Mouse (Mus musculus) liver, embryonic 15.5 days (tissue): ENCODE data around the gene Rps6ka2. TPM values are rescaled to one million over a fixed set of nuclear protein-coding genes. Genes with fewer than 3 reads are reported as not detected.

Source experiments
- ATAC-seq: fragments of 200-750 bp; cut with Nextera tagmentation; 2 replicates; pipeline ENCODE4 v1.8.0; 2017; ENCODE audit warnings: moderate number of reproducible peaks, mild to moderate bottlenecking, moderate library complexity; ENCODE audit not compliant: insufficient read depth
- H3K27ac ChIP-seq: fragments of 300-500 bp; sonication (generic); replicated peaks from 2 replicates; pipeline ENCODE4 v1.5.1; 2015; ENCODE audit warnings: mild to moderate bottlenecking, inconsistent platforms
- H3K27me3 ChIP-seq: fragments of 300-500 bp; sonication (generic); 2 replicates; pipeline ENCODE4 v1.6.1; 2015; ENCODE audit warnings: mild to moderate bottlenecking, inconsistent platforms
- H3K36me3 ChIP-seq: fragments of 300-500 bp; sonication (generic); replicated peaks from 2 replicates; pipeline ENCODE4 v1.6.1; 2015; ENCODE audit warnings: moderate library complexity, mild to moderate bottlenecking, inconsistent platforms
- H3K4me1 ChIP-seq: fragments of 300-500 bp; sonication (generic); replicated peaks from 2 replicates; pipeline ENCODE4 v1.6.1; 2015; ENCODE audit warnings: inconsistent platforms
- H3K4me2 ChIP-seq: fragments of 300-500 bp; sonication (generic); 2 replicates; pipeline ENCODE4 v1.6.1; 2015; ENCODE audit warnings: moderate library complexity, mild to moderate bottlenecking, inconsistent platforms
- H3K4me3 ChIP-seq: fragments of 300-500 bp; sonication (generic); replicated peaks from 2 replicates; pipeline ENCODE4 v1.5.1; 2015; ENCODE audit warnings: mild to moderate bottlenecking, inconsistent platforms
- H3K9ac ChIP-seq: fragments of 300-500 bp; sonication (generic); 2 replicates; pipeline ENCODE4 v1.6.1; 2015; ENCODE audit warnings: moderate library complexity, mild to moderate bottlenecking, inconsistent platforms
- H3K9me3 ChIP-seq: fragments of 300-500 bp; sonication (generic); replicated peaks from 2 replicates; pipeline ENCODE4 v1.6.1; 2016; ENCODE audit warnings: inconsistent platforms
- whole genome bisulfite sequencing: fragments of 180-500 bp; shearing (Covaris S2); methylation state at CpG from one replicate; pipeline ENCODE4 v1.1.7; 2015; ENCODE audit warnings: mixed read lengths; ENCODE audit not compliant: insufficient replicate concordance; 5-methylcytosine and 5-hydroxymethylcytosine counted together
- polyA plus RNA-seq: library from polyadenylated mRNA; unstranded; fragments of >200 nt; fragmentation: Nextera tagmentation; extraction: Ambion mirVana; gene quantifications from 2 replicates; pipeline ENCODE4 v1.2.1, GENCODE M21; 2015

Rps6ka2 gene
- polyA plus RNA-seq, 1 experiment from 2014 or later: 1.1 TPM

DNA sequence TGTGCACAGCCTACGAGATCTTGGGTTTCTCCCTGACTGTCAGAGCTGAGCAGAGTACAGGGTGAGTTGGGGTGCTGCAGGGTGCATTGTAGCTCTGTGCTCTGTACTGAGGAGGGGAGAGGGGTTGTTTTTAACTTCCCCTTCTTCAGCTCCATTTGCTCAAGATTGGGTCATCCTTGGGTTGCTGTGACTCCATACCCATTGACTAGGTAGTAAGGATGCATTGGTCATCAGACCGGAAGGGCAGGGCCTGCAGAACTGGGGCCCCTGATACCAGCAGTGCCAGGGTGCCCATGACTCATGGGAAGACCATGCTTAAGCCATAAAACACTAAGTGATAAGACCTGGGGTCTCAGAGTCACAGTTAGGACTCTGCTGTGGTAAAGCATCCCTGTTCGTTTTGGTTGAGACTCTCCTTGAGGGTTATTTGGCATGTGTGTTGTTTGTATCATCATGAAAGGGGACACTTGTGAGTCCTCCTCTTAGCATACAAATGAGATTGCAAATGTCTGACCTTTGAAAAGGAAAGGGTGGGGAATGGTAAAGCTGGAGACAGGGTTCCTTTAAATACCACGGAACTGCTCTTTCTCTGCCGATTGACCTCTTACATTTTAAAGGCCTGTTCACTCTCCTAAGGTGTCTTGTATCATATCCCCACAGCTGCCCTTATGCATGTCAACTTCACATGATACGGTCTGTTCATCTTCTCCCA lies 36.7 kb downstream of the Rps6ka2 start:
- no peak for ATAC-seq

DNA sequence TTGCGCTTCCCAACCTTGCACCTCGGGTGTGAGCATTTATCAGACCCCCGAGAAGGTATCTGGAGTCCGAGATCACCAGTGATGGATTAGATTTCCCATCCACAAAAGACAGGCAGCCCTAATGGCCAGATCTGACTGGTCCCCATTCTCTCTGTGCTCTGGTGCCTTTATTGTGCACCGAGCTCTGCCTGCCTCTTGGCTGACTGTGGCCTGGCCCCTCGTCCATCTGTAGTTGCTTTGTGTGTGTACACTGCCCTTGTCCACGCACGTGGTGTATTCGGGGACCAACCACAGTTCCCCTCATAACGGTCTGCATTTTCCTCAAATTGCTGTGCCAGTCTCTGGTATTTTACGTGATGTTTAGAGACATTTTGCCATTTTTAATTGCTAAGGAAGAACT lies 40.7 kb downstream of the Rps6ka2 start:
- ATAC-seq: no peak
- Histone ChIP-seq H3K9ac (no peak overlapping the region), H3K9me3 (no peaks in the 10 kb centered on the region), H3K36me3 (no peaks in the 10 kb centered on the region), H3K27ac (no peak overlapping the region), H3K4me2 (no peak overlapping the region), H3K4me3 (no peak overlapping the region), H3K4me1 (no peaks in the 10 kb centered on the region), H3K27me3 (no peaks in the 10 kb centered on the region)
- WGBS: 57% methylated on average over 11 of the region's 11 CpGs

More for the DNA sequence above, 36.7 kb downstream of the Rps6ka2 start:
- H3K27me3 ChIP-seq: no peaks in the 10 kb centered on the region
- H3K9me3 ChIP-seq: no peaks in the 10 kb centered on the region
- H3K27ac ChIP-seq: no peak overlapping the region
- no peaks in the 10 kb centered on the region for H3K4me1 ChIP-seq
- H3K4me2 ChIP-seq: no peak overlapping the region
- 60% methylated on average over 6 of the region's 6 CpGs for WGBS
- no peak overlapping the region for H3K4me3 ChIP-seq
- H3K36me3 ChIP-seq: no peaks in the 10 kb centered on the region
- no peak overlapping the region for H3K9ac ChIP-seq

DNA sequence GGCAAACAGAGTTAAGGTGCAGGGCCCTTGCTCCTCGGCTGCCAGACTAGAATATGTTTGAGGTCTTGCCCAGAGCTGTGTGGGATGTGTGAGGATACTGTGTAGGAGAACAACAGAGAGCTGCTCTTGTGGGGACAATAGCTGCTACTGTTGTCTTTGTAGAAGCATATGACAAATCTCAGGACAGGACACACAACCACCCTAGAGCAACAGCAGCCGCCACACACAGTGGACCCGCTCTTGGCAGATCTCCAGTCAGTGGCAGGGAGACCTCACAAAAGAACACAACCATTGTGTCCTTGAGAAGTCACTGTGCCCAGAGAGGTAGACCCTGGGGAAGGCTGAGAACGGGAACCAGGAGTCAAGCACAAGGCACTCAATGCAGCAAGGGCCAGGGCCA lies 42.0 kb downstream of the Rps6ka2 start:
- H3K4me3 ChIP-seq: no peak overlapping the region
- H3K9me3 ChIP-seq: no peaks in the 10 kb centered on the region
- no peak overlapping the region for H3K9ac ChIP-seq
- no peaks in the 10 kb centered on the region for H3K36me3 ChIP-seq
- no peaks in the 10 kb centered on the region for H3K4me1 ChIP-seq
- 55% methylated on average over 4 of the region's 4 CpGs for WGBS
- no peak overlapping the region for H3K27ac ChIP-seq
- ATAC-seq: no peak
- H3K27me3 ChIP-seq: no peaks in the 10 kb centered on the region
- H3K4me2 ChIP-seq: no peak overlapping the region

DNA sequence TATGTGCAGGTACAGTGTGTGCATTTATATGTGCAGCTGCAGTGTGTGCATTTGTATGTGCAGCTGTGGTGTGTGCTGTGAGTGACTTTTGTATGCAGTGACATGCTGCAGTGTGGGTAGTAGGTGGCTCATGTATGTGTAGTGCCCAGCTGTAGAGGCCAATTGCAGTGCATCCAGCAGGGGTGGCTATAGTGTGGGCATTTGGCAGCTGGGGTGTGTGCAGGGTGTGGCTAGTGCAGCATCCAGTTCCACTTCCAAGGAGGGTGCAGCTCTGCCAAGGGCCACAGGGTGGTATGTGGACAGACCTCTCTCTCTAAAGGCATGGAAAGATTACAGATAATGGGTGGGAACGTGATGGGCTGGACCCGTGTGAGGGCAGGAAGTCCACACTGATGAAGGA lies 43.3 kb downstream of the Rps6ka2 start:
- no peak overlapping the region for H3K4me2 ChIP-seq
- H3K27me3 ChIP-seq: no peaks in the 10 kb centered on the region
- 58% methylated on average over 2 of the region's 2 CpGs for WGBS
- H3K4me3 ChIP-seq: no peak overlapping the region
- no peak for ATAC-seq
- no peak overlapping the region for H3K27ac ChIP-seq
- no peaks in the 10 kb centered on the region for H3K36me3 ChIP-seq
- H3K4me1 ChIP-seq: no peaks in the 10 kb centered on the region
- H3K9ac ChIP-seq: no peak overlapping the region
- no peaks in the 10 kb centered on the region for H3K9me3 ChIP-seq

DNA sequence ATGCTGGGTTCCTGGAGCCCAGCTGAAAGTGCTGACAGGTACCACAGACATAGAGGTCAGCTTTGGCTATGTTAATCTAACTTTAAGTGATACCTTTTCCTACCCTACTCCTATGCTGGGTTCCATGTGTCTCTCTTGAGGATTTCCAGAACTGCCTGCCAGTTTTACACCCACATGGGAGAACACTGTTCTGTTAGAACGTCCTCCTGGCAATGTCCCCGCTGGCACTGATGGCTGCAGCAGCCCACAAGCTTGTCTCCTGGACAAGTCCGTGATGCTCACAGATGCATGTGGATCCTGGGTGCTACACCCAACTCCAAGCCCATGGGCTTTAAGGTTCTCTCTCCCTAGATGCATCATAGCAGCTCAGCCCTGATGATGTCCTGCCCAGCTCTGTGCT lies 44.1 kb downstream of the Rps6ka2 start:
- H3K36me3 ChIP-seq: no peaks in the 10 kb centered on the region
- H3K4me2 ChIP-seq: no peak overlapping the region
- 61% methylated on average over 3 of the region's 3 CpGs for WGBS
- no peak for ATAC-seq
- H3K9ac ChIP-seq: no peak overlapping the region
- H3K4me1 ChIP-seq: no peaks in the 10 kb centered on the region
- H3K9me3 ChIP-seq: no peaks in the 10 kb centered on the region
- no peaks in the 10 kb centered on the region for H3K27me3 ChIP-seq
- H3K27ac ChIP-seq: no peak overlapping the region
- H3K4me3 ChIP-seq: no peak overlapping the region

DNA sequence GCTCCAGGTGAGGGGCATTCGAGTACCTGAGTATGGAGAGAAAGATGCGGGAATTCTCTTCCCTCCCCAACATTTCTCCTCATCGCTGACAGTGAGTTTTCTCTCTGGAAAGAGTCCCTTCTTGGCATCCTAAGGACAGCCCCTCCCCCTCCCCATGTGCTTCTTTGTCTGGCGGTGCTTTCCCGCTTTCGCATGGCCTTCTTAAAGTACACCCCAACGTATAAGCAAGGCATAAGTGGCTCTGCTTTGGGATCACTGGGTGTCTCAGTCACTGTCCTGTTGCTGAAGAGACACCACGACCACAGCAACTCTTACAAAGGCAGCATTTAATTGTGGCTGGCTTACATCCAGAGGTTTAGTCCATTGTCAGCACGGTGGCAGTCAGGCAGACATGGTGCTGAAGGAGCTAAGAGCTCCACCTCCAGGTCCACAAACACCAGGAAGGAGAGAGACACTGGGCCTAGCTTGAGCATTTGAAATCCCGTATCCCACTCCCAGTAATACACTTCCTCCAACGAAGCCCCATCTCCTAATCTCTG lies 47.9 kb downstream of the Rps6ka2 start:
- Histone ChIP-seq H3K4me3 (no peak overlapping the region), H3K4me2 (no peak overlapping the region), H3K9ac (no peak overlapping the region), H3K9me3 (no peaks in the 10 kb centered on the region), H3K27ac (no peak overlapping the region), H3K4me1 (no peaks in the 10 kb centered on the region), H3K36me3 (no peaks in the 10 kb centered on the region), H3K27me3 (no peaks in the 10 kb centered on the region)
- ATAC-seq: no peak
- 60% methylated on average over 11 of the region's 11 CpGs for WGBS

DNA sequence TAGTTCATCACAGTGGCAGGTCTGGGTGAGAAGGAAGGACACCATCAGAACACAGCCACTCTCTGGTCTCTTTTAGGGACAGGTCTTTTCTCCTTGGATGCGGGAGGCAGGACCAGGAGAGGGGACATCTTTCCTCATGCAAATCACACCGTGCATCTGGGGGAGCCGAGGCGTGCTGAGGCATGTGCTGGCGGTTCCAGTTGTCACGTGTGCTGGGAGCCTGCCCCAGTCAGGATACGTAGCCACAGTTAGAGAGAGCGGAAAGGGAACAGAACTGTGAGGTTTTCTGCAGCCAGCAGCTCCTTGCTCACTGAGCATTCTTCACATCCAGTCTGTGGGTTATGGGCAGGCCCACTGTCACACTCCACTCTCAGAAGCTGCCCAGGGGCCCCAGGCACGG lies 48.5 kb downstream of the Rps6ka2 start:
- no peak overlapping the region for H3K4me2 ChIP-seq
- H3K9me3 ChIP-seq: no peaks in the 10 kb centered on the region
- no peak overlapping the region for H3K9ac ChIP-seq
- H3K27me3 ChIP-seq: no peaks in the 10 kb centered on the region
- no peak for ATAC-seq
- no peak overlapping the region for H3K27ac ChIP-seq
- 72% methylated on average over 9 of the region's 9 CpGs for WGBS
- H3K36me3 ChIP-seq: no peaks in the 10 kb centered on the region
- no peaks in the 10 kb centered on the region for H3K4me1 ChIP-seq
- H3K4me3 ChIP-seq: no peak overlapping the region

DNA sequence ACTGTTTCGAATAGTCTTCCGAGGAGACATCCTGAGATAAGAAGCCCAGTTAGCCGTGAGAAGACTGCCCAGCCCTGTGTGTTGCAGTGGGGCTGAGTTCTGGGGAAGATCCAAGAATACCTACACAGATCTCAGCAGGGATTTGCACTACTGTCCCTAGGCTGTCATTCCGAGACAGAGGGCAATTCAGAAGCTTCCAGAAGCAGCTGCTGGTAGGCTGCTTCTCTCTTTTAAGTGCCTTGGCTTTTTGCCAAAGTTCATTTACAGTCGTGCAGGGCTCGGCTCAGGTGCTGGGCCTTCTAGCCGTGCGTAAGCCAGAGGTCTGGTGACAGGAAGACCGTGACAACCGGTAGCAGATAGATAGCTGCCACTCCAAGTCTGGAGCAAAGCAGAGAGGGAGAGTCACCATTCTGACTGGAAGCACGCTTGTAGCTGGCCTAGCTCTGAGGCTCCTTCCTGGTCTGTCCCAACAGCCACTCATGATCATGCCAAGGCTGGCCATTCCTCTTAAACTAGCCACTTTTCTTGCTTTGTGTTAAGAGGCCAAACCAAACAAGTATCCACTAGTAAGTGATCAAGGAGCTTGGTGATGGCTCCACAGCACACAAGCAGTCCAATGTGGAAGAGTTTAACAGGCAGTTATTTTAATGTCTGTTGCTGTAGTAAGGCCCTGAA lies 49.3 kb downstream of the Rps6ka2 start:
- ATAC-seq: no peak
- H3K4me3 ChIP-seq: no peak overlapping the region
- H3K4me1 ChIP-seq: no peaks in the 10 kb centered on the region
- WGBS: 41% methylated on average over 11 of the region's 11 CpGs
- H3K9ac ChIP-seq: no peak overlapping the region
- H3K27me3 ChIP-seq: no peaks in the 10 kb centered on the region
- H3K27ac ChIP-seq: no peak overlapping the region
- H3K36me3 ChIP-seq: no peaks in the 10 kb centered on the region
- H3K9me3 ChIP-seq: no peaks in the 10 kb centered on the region
- no peak overlapping the region for H3K4me2 ChIP-seq

DNA sequence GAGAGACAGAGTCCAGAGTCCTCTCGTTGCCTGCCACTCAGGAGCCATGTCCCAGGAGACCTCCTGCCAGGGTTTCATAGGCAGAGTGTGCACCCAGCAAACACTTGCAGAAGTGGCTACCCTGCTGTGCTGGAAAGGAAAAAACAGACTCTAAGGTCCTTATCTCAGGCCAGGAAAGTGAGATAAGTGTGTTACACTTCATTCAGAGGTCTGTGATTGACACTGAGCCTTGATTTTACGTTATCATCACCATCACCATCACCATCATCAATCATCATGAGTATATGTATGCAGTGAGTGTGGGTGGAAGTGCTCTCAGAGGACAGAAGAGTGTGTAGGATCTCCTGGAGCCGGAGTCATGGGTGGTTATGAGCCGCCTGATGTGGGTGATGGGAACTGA lies 51.4 kb downstream of the Rps6ka2 start:
- no peak for ATAC-seq
- H3K4me1 ChIP-seq: no peaks in the 10 kb centered on the region
- no peak overlapping the region for H3K4me3 ChIP-seq
- H3K9me3 ChIP-seq: no peaks in the 10 kb centered on the region
- H3K36me3 ChIP-seq: no peaks in the 10 kb centered on the region
- no peak overlapping the region for H3K27ac ChIP-seq
- 61% methylated on average over 4 of the region's 4 CpGs for WGBS
- no peak overlapping the region for H3K9ac ChIP-seq
- no peak overlapping the region for H3K4me2 ChIP-seq
- no peaks in the 10 kb centered on the region for H3K27me3 ChIP-seq

DNA sequence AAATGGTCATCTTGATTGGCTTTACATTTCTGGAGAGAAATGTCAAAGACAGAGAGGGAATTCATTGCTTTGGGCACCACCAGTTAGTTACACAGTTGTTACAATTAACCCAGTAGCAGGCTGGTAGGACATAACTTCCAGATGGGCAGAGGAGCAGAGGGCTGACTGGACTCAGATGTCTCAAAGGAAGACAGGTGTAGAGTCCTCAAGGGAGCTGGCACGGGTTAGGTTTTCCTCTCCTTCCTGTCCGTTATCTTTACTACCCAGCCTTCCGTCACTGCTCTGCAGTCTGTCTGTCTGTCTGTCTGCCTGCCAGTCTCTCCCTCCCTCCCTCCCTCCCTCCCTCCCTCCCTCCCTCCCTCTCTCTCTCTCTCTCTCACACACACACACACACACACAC lies 52.3 kb downstream of the Rps6ka2 start:
- no peak for ATAC-seq
- 34% methylated on average over 3 of the region's 3 CpGs for WGBS
- H3K4me3 ChIP-seq: no peak overlapping the region

DNA sequence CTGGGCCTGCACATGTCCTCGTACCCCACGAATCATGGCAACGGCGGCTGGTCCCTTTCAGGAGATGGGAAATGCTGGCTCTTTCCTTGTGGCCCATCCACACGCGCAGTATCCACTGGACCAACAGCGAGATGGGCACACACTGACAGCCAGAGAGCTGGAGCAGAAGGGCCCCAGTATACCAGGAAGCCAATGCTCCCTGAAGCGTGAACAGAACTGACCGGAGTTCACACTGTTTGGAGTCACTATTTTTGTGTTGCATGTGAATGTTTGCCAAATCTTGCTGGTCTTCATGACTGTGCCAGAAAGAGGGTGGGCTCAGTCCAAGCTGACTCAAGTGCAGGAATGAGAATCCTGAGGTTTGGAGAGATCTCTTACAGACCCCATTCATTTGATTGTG lies 58.6 kb downstream of the Rps6ka2 start:
- H3K4me3 ChIP-seq: no peak overlapping the region
- no peak for ATAC-seq
- H3K4me1 ChIP-seq: no peaks in the 10 kb centered on the region
- no peak overlapping the region for H3K27ac ChIP-seq
- no peaks in the 10 kb centered on the region for H3K9me3 ChIP-seq
- H3K9ac ChIP-seq: no peak overlapping the region
- WGBS: 79% methylated on average over 9 of the region's 9 CpGs
- H3K27me3 ChIP-seq: no peaks in the 10 kb centered on the region
- H3K36me3 ChIP-seq: no peaks in the 10 kb centered on the region
- no peak overlapping the region for H3K4me2 ChIP-seq

More for the DNA sequence above, 52.3 kb downstream of the Rps6ka2 start:
- Histone ChIP-seq H3K9ac (no peak overlapping the region), H3K4me2 (no peak overlapping the region), H3K4me1 (no peaks in the 10 kb centered on the region), H3K27me3 (no peaks in the 10 kb centered on the region), H3K27ac (no peak overlapping the region), H3K36me3 (no peaks in the 10 kb centered on the region), H3K9me3 (no peaks in the 10 kb centered on the region)
